Mouse (Mus musculus): Measurements from ENCODE around the gene Gm20897.
"Not testable (repeated sequence)": the region's sequence is repeated elsewhere in the genome, so short reads cannot be mapped to it uniquely, and the experiment has no call there.

The Gm20897 gene

GRCm38 (mm10) chrY:38502138-38502537 is at the start of gene Gm20897:
Gene Gm20897 (minus strand): TSS chrY:38502238.
- not testable (repeated sequence) for DNase-seq
